Mouse (Mus musculus): ENCODE data around the gene Rps15.

DNA sequence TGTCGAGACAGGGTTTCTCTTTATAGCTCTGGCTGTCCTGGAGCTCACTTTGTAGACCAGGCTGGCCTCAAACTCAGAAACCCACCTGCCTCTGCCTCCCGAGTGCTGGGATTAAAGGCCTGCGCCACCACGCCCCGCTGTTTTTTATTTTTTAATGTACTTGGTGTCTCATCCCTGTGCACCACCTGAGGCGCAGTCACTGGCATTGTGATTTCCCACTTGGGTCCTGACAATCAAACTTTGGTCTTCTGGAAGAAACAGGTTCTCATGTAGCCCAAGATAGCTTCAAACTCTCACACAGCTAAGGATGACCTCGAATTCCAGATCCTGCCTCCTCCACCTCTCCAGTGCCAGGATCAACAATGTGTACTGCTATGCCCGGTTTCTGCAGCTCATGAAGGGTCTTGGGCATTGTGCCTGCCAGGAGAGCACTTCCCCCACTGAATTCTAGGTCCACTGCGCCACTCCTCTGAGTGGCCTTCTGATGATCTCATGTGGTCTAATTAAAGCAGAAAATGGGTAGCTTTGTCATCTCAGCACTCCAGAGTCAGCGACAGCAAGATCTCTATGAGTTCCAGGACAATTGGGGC, 29.4 kb upstream of the Rps15 start:
- TF ChIP-seq CHD2 (IDR thresholded peaks at IDR 0.05; ENCODE audit: low read depth, low read length) (no peak), ZC3H11A (IDR thresholded peaks at IDR 0.05; ENCODE audit: borderline replicate concordance, low read depth, low read length) (no peak), MAFK (IDR thresholded peaks at IDR 0.05; ENCODE audit: insufficient read depth, low read depth, low read length) (no peak), HCFC1 (IDR thresholded peaks at IDR 0.05; ENCODE audit: borderline replicate concordance, insufficient read depth, low read length) (no peak)
